Mouse (Mus musculus): Measurements from ENCODE around the gene Tor1a.
"Not testable (repeated sequence)": the region's sequence is repeated elsewhere in the genome, so short reads cannot be mapped to it uniquely, and the experiment has no call there.

Tor1a gene

DNA sequence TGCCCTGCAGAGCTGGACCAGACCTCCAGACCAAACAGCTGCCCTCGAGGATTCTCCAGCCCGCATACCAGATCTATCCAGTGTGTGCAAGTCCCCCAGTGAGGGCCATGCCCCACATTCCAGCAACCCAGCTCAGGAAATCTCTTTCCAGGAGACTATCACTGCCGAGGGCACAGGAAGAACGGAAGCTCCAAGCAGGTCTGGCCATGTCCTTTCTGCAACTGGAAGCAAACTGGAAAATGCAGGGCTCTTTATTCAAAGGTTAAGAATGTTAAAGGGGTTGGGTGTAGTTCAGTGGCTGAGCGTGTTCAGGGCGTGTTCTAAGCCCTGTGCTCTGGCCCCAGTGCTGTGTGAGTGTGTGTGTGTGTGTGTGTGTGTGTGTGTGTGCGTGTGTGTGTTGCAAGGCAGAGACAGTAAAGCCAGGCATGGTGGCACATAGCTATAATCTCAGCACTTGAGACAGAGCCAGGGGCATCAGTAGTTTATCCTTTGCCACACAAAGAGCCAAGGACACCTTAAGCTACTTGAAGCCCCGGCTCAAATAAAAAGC lies 48.9 kb downstream of the Tor1a start:
- peak; percentile 87 for DNase-seq (ENCODE audit: low read depth, low spot score)

DNA sequence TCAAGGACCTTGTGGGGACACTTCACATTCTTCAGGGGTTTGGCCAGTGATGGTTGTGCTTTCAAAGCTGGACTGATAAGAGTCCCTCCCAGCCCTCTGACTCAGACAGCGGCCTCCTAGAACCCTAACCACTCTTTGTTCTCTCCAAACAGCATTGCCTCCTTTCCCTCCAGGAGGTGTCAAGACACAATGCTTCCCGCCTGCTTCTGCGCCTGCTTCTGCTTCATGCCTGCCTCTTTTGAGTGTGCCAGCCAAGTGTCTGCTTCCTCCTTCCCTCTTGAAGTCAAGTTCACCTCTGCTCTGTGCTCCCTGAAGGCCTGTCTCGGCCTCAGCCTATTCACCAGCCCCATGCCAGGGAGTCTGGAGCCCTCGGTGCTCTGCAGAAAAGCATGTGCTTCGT lies 49.6 kb downstream of the Tor1a start:
- no peak for DNase-seq (ENCODE audit: low read depth, low spot score)

DNA sequence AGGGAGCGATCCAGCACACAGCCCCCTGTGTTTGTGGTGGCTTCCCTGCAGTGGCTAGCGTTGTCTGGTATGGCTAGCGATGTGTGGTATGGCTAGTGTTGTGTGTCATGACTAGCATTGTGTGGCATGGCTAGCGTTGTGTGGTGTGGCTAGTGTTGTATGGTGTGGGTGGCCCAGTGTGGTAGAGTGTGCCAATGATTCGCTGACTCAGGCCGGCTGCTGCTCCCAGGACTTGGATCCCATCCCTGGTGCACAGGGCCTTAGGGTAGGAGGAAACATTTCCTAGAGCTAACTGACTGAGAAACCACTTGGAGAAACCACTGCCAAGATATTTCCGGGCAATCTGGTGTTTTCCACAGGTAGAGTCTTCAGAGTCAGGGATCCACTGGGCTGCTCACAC lies 50.1 kb downstream of the Tor1a start:
- no peak for DNase-seq (ENCODE audit: low read depth, low spot score)

DNA sequence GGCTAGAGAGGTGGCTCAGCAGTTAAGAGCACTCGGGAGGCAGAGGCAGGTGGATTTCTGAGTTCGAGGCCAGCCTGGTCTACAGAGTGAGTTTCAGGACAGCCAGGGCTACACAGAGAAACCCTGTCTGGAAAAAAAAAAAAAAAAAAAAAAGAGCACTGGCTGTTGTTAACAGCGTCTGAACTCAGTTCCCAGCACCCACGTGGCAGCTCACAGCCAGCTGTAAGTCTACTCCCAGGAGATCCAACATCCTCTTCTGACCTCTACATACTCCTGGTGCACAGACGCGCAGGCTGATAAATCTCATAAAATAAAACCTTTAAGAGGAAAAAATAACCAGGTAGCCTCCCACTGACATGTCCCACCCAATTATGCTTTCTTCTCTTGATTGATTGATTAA lies 51.8 kb downstream of the Tor1a start:
- DNase-seq (ENCODE audit: low read depth, low spot score), result not testable (repeated sequence)

DNA sequence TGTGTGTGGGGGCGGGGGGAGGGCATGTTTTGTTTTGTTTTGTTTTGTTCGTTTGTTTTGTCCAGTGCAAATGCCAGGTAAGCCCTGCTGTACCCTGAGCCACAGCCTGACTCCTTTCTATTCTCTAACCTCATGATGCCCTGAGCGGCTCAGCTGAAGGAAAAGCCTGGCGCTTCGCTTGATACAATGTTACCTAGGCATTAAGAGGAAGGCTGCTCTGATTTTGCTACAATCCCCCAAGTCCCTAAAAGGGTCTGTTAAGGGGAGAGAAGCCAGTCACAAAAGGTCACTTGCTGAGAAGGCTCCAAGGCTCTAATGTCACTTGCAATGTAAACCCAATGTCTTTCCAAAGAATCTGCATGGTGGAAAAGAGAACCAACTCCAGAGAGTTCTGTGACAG lies 52.4 kb downstream of the Tor1a start:
- no peak for DNase-seq (ENCODE audit: low read depth, low spot score)

DNA sequence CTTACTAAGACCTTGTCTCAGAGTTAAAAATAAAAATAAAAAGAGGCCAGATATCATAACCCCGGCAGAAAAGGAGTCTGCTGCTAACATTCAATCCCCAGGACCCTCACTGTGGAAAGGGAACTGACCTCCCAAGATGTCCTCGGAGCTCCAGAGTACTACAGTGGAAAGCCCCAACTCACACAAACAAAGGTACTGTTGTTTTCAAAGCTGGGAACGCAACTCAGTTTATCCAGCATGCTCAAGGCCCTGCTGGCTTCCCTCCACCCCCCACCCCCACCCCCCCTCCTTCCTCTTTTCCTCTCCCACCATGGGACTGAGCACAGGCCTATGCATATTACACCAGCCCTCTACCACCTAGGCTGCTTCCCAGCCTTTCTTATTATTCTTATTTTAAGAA lies 52.9 kb downstream of the Tor1a start:
- no peak for DNase-seq (ENCODE audit: low read depth, low spot score)

DNA sequence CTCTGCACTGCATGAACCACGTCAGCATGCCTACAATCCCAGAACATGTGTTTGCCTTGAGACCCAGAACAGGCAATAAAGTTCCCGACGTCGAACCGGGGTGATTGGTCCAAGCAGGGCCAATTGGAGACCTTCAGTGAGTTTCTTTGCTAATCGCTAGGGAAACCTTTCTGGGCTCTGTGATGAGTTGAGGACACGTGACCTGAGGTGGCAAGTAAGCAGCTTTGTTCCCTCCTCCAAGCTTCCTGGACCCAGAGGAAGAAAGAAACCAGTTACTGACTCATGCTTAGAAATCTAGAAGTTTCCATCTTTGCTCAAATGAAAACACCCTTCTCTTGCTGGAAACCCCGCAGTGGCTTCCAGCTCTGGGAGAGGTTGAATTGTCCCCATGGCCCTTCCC lies 54.7 kb downstream of the Tor1a start:
- peak; percentile 58 for DNase-seq (ENCODE audit: low read depth, low spot score)

DNA sequence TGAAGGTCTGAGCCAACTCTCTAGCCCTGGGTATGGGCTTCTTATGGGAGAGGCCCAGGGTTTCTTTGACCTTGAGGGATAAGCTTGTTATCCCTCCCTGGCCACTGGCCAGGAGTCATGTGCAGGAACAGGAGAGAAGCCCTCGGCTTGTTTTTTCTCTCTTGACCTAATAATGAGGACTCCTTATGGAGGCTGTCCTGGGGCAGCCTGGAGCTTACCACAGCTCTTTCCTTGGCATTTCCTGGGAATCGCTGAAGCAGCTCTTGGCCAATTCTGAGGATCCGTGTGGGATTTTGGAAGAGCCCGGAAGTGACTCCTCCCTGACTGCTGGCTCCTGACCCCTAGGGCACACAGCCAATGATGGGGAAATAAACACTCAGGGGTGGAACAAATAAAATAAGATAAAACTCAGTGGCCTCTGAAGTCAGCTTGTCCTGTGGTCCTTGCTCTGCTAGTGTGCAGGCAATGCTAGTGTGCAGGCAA lies 55.4 kb downstream of the Tor1a start:
- no peak for DNase-seq (ENCODE audit: low read depth, low spot score)
